Mouse (Mus musculus) limb, embryonic 11.5 days (tissue): ENCODE measurements around the gene Sh3d19. TPM values are rescaled to one million over a fixed set of nuclear protein-coding genes. Genes with fewer than 3 reads are reported as not detected.
A peak's percentile ranks its signal among the peaks of the same experiment; 100 is the strongest.
"Not testable (repeated sequence)": the region's sequence is repeated elsewhere in the genome, so short reads cannot be mapped to it uniquely, and the experiment has no call there.

Source experiments
- ATAC-seq: fragments of 200-750 bp; cut with Nextera tagmentation; 2 replicates; pipeline ENCODE4 v1.8.0; 2017; ENCODE audit warnings: low read depth; ENCODE audit not compliant: insufficient number of reproducible peaks, low FRiP score, low TSS enrichment
- DNase-seq: peaks from one replicate; pipeline ENCODE4 v3.0.0-alpha.2; 2015; ENCODE audit warnings: low spot score
- H3K27ac ChIP-seq: fragments of 300-500 bp; sonication (generic); replicated peaks from 2 replicates; pipeline ENCODE4 v1.5.1; 2014; ENCODE audit warnings: low read depth, mild to moderate bottlenecking, low read length
- H3K27me3 ChIP-seq: fragments of 300-500 bp; sonication (generic); 2 replicates; pipeline ENCODE4 v1.6.1; 2014; ENCODE audit warnings: mild to moderate bottlenecking, low read length, mixed read lengths; ENCODE audit not compliant: control insufficient read depth, insufficient read depth
- H3K36me3 ChIP-seq: fragments of 300-500 bp; sonication (generic); 2 replicates; pipeline ENCODE4 v1.6.1; 2014; ENCODE audit warnings: mild to moderate bottlenecking, low read length, moderate library complexity, mixed read lengths; ENCODE audit not compliant: control insufficient read depth, insufficient read depth
- H3K4me1 ChIP-seq: fragments of 300-500 bp; sonication (generic); 2 replicates; pipeline ENCODE4 v1.6.1; 2014; ENCODE audit warnings: low read length, mixed read lengths; ENCODE audit not compliant: control insufficient read depth, insufficient read depth
- H3K4me2 ChIP-seq: fragments of 300-500 bp; sonication (generic); 2 replicates; pipeline ENCODE4 v1.6.1; 2014; ENCODE audit warnings: low read depth, mild to moderate bottlenecking, moderate library complexity; ENCODE audit not compliant: severe bottlenecking
- H3K4me3 ChIP-seq: fragments of 300-500 bp; sonication (generic); 2 replicates; pipeline ENCODE4 v1.5.1; 2014; ENCODE audit warnings: low read depth, low read length
- H3K9ac ChIP-seq: fragments of 300-500 bp; sonication (generic); 2 replicates; pipeline ENCODE4 v1.6.1; 2014; ENCODE audit warnings: mild to moderate bottlenecking, low read length
- H3K9me3 ChIP-seq: fragments of 300-500 bp; sonication (generic); 2 replicates; pipeline ENCODE4 v1.6.1; 2016; ENCODE audit warnings: low read length; ENCODE audit not compliant: control insufficient read depth
- WGBS: fragments of 180-500 bp; shearing (Covaris S2); extraction: QIAGEN DNeasy Blood & Tissue Kit; methylation state at CpG from one replicate; pipeline ENCODE4 v1.1.7; 2014; 5-methylcytosine and 5-hydroxymethylcytosine counted together
- polyA plus RNA-seq: library from polyadenylated mRNA; unstranded; fragments of >200 nt; fragmentation: Nextera tagmentation; extraction: Ambion mirVana; gene quantifications from 2 replicates; pipeline ENCODE4 v1.2.1, GENCODE M21; 2014

Sh3d19 gene
- polyA plus RNA-seq, 1 experiment from 2014 or later = 19.4 TPM

- no peaks in the 10 kb centered on the region for H3K4me1 ChIP-seq
- no peak overlapping the region for H3K4me3 ChIP-seq
- WGBS = 90% methylated on average over 4 of the region's 4 CpGs
- H3K9ac ChIP-seq = no peak overlapping the region
- DNase-seq (no peak), ATAC-seq (no peak)
- H3K36me3 ChIP-seq = no peaks in the 10 kb centered on the region
- no peaks in the 10 kb centered on the region for H3K27me3 ChIP-seq
- no peak overlapping the region for H3K27ac ChIP-seq
- no peaks in the 10 kb centered on the region; the same call in 1 of the 2 replicates for H3K9me3 ChIP-seq
- no peak overlapping the region for H3K4me2 ChIP-seq
Observed at GRCm38 (mm10) chr3:85965479-85965878, 5.4 kb upstream of the Sh3d19 start.

- ATAC-seq = no peak
- no peak overlapping the region for H3K27ac ChIP-seq
- 90% methylated on average over 8 of the region's 8 CpGs for WGBS
Observed at GRCm38 (mm10) chr3:85969040-85969439, 1.9 kb upstream of the Sh3d19 start.

GRCm38 (mm10) chr3:85971599-85971975, 678 bp downstream of the Sh3d19 start:
- H3K4me2 ChIP-seq = peak overlapping the region; percentile 83
- H3K9me3 ChIP-seq = no peaks in the 10 kb centered on the region
- peak overlapping the region; percentile 87 for H3K9ac ChIP-seq
- DNase-seq (peak; percentile 55), ATAC-seq (peak; percentile 75)
- under 1% methylated on average over 13 of the region's 13 CpGs for WGBS
- H3K4me3 ChIP-seq = peak overlapping the region; percentile 66
- peaks cover 8% of the 10 kb centered on the region; the same call in 1 of the 2 replicates for H3K4me1 ChIP-seq
- H3K27me3 ChIP-seq = no peaks in the 10 kb centered on the region
- no peaks in the 10 kb centered on the region for H3K36me3 ChIP-seq
- H3K27ac ChIP-seq = 0 out of 2 replicates have a peak overlapping the region, but pooled peaks have one; percentile 21

More at GRCm38 (mm10) chr3:85969040-85969439, 1.9 kb upstream of the Sh3d19 start:
- H3K4me3 ChIP-seq = no peak overlapping the region
- no peak overlapping the region for H3K9ac ChIP-seq
- no peaks in the 10 kb centered on the region for H3K9me3 ChIP-seq
- no peak for DNase-seq
- no peaks in the 10 kb centered on the region for H3K27me3 ChIP-seq
- peaks cover 8% of the 10 kb centered on the region; the same call in 1 of the 2 replicates for H3K4me1 ChIP-seq
- H3K36me3 ChIP-seq = no peaks in the 10 kb centered on the region
- no peak overlapping the region for H3K4me2 ChIP-seq

DNA sequence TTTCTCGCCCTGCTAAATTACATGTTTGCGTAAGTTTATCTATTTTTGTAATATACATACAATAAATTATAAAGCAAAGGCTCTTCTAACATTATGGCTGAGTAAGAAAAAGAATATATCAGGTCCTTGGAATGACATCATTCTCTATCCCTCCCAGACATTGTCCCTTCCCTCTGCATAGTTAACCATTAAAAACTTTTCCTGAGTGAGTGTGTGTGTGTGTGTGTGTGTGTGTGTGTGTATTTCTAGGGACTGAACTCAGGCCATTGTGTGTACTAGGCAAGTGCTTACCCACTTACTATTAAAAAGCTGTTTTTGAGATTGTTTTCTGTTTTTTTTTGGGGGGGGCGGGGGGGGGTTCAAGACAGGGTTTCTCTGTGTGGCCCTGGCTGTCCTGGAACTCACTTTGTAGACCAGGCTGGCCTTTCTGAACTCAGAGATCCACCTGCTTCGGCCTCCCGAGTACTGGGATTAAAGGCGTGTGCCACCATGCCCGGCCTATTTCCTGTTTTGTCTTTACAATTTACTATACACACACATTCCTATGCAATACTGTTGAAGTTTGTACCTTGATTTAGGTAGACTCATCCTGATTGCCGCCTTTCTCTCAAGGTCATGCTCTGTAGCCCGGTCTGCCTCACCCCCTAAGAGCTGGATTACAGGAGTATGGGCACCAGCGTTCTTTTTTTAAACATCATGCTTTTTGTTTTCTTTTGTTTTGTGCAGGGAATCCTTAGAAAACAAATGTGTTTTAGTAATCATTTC, 2.6 kb downstream of the Sh3d19 start:
- 88% methylated on average over 10 of the region's 10 CpGs for WGBS
- no peak overlapping the region for H3K4me2 ChIP-seq
- H3K4me3 ChIP-seq = no peak overlapping the region
- no peak overlapping the region for H3K27ac ChIP-seq
- H3K27me3 ChIP-seq = no peaks in the 10 kb centered on the region
- peaks cover 12% of the 10 kb centered on the region for H3K4me1 ChIP-seq
- no peak overlapping the region for H3K9ac ChIP-seq
- no peaks in the 10 kb centered on the region for H3K9me3 ChIP-seq
- ATAC-seq = no peak
- no peaks in the 10 kb centered on the region for H3K36me3 ChIP-seq
- DNase-seq = no peak

- no peaks in the 10 kb centered on the region for H3K36me3 ChIP-seq
- DNase-seq (no peak), ATAC-seq (no peak)
- no peak overlapping the region for H3K9ac ChIP-seq
- no peak overlapping the region for H3K4me3 ChIP-seq
- WGBS = 52% methylated on average over 4 of the region's 4 CpGs
- H3K9me3 ChIP-seq = no peaks in the 10 kb centered on the region
- H3K27ac ChIP-seq = no peak overlapping the region
- no peak overlapping the region for H3K4me2 ChIP-seq
- peaks cover 15% of the 10 kb centered on the region for H3K4me1 ChIP-seq
- no peaks in the 10 kb centered on the region for H3K27me3 ChIP-seq
Observed at GRCm38 (mm10) chr3:85974451-85974850, 3.5 kb downstream of the Sh3d19 start.

GRCm38 (mm10) chr3:85980036-85980435, 9.1 kb downstream of the Sh3d19 start:
- Histone ChIP-seq H3K27ac (no peak overlapping the region), H3K4me1 (peaks cover 7% of the 10 kb centered on the region), H3K9me3 (no peaks in the 10 kb centered on the region), H3K4me3 (no peak overlapping the region), H3K9ac (no peak overlapping the region), H3K36me3 (no peaks in the 10 kb centered on the region), H3K27me3 (no peaks in the 10 kb centered on the region), H3K4me2 (no peak overlapping the region)
- WGBS = 94% methylated on average over 4 of the region's 4 CpGs
- DNase-seq (no peak), ATAC-seq (no peak)

DNA sequence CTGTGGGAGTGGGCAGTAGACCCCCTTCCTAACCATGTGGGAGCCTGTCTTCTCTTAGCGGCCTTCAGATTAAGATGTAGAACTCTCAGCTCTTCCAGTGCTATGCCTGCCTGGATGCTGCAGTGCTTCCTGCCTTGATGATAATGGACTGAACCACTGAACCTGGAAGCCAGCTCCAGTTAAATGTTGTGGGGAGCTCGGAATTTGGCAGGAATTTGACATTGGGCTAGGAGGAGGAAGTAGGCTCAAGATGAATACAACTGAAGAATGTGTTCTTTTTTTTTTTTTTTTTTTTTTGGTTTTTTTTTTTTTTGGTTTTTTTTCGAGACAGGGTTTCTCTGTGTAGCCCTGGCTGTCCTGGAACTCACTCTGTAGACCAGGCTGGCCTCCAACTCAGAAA, 10.9 kb downstream of the Sh3d19 start:
- WGBS = 86% methylated on average over 3 of the region's 3 CpGs
- ATAC-seq = not testable (repeated sequence)

GRCm38 (mm10) chr3:85984537-85984936, 13.6 kb downstream of the Sh3d19 start:
- Histone ChIP-seq H3K27ac (no peak overlapping the region), H3K4me3 (no peak overlapping the region), H3K4me2 (no peak overlapping the region), H3K36me3 (no peaks in the 10 kb centered on the region), H3K27me3 (no peaks in the 10 kb centered on the region), H3K9me3 (no peaks in the 10 kb centered on the region), H3K4me1 (no peaks in the 10 kb centered on the region), H3K9ac (no peak overlapping the region)
- ATAC-seq (no peak), DNase-seq (no peak)
- WGBS = 91% methylated on average over 6 of the region's 6 CpGs

More for the DNA sequence above, 10.9 kb downstream of the Sh3d19 start:
- not testable (repeated sequence) for H3K27me3 ChIP-seq, H3K4me3 ChIP-seq, H3K4me1 ChIP-seq, H3K36me3 ChIP-seq, DNase-seq, H3K9ac ChIP-seq, H3K4me2 ChIP-seq, H3K27ac ChIP-seq, H3K9me3 ChIP-seq
